Mouse (Mus musculus): ENCODE measurements around the gene Pla2g6.

GRCm38 (mm10) chr15:79346051-79346793 lies 18.0 kb upstream of the Pla2g6 start, which contains the start of gene Maff:
- TF ChIP-seq EP300 (optimal IDR thresholded peaks at IDR 0.05) (no peak), CTCF (IDR thresholded peaks at IDR 0.05; ENCODE audit: low read depth) (0 out of 2 replicates have a peak, but pooled peaks have one; percentile 25)
